Mouse (Mus musculus): ENCODE results near the gene Brd4. TPM values are rescaled to one million over a fixed set of nuclear protein-coding genes. Genes with fewer than 3 reads are reported as not detected.

Brd4 gene
- polyA plus RNA-seq, 2 experiments = 15.0 to 26.4 TPM

GRCm38 (mm10) chr17:32199796-32200195 lies 84.7 kb downstream of the Brd4 start:
- no peak overlapping the region for H3K4me2 ChIP-seq (ENCODE audit: low read depth)
- no peak overlapping the region for H3K9ac ChIP-seq (replicated peaks)
- peaks cover 78% of the 10 kb centered on the region for H3K36me3 ChIP-seq (replicated peaks; ENCODE audit: control insufficient read depth, insufficient read depth, low read depth)
- no peaks in the 10 kb centered on the region for H3K27me3 ChIP-seq (ENCODE audit: control insufficient read depth, insufficient read depth, low read length)
- WGBS (ENCODE audit: insufficient replicate concordance) = 75% methylated on average over 2 of the region's 2 CpGs
- H3K4me3 ChIP-seq (ENCODE audit: insufficient read depth in 1 of 2, low read depth in 2 of 2, low read length in 2 of 2) = no peak overlapping the region
- no peaks in the 10 kb centered on the region; a peak in 1 of 4 replicates for H3K4me1 ChIP-seq (replicated peaks; ENCODE audit: control insufficient read depth in 2 of 2, insufficient read depth in 2 of 2, low read length in 1 of 2)
- ATAC-seq (ENCODE audit: insufficient read depth) (no peak), DNase-seq (ENCODE audit: low read depth in 3 of 3, low spot score in 3 of 3) (no peak)
- TF ChIP-seq EP300 (IDR thresholded peaks at IDR 0.05; ENCODE audit: low read depth) = no peak
- TF ChIP-seq CTCF (IDR thresholded peaks at IDR 0.05; ENCODE audit: low read depth) = no peak
- no peaks in the 10 kb centered on the region for H3K9me3 ChIP-seq (ENCODE audit: control insufficient read depth, low read length)
- no peak overlapping the region for H3K27ac ChIP-seq

GRCm38 (mm10) chr17:32197156-32197555 lies 87.4 kb downstream of the Brd4 start:
- Histone ChIP-seq H3K4me2 (ENCODE audit: low read depth) (no peak overlapping the region), H3K36me3 (replicated peaks; ENCODE audit: control insufficient read depth, insufficient read depth, low read depth) (peaks cover 59% of the 10 kb centered on the region), H3K9ac (replicated peaks) (no peak overlapping the region), H3K4me3 (ENCODE audit: insufficient read depth in 1 of 2, low read depth in 2 of 2, low read length in 2 of 2) (no peak overlapping the region), H3K9me3 (ENCODE audit: control insufficient read depth, low read length) (no peaks in the 10 kb centered on the region), H3K4me1 (replicated peaks; ENCODE audit: control insufficient read depth in 2 of 2, insufficient read depth in 2 of 2, low read length in 1 of 2) (no peaks in the 10 kb centered on the region; a peak in 1 of 4 replicates), H3K27ac (no peak overlapping the region), H3K27me3 (ENCODE audit: control insufficient read depth, insufficient read depth, low read length) (no peaks in the 10 kb centered on the region)
- 88% methylated on average over 14 of the region's 14 CpGs for WGBS (ENCODE audit: insufficient replicate concordance)
- no peak for DNase-seq (ENCODE audit: low read depth in 3 of 3, low spot score in 3 of 3)
- ATAC-seq (ENCODE audit: insufficient read depth) = no peak
- TF ChIP-seq EP300 (IDR thresholded peaks at IDR 0.05; ENCODE audit: low read depth) (no peak), CTCF (IDR thresholded peaks at IDR 0.05; ENCODE audit: low read depth) (no peak)

- WGBS (ENCODE audit: insufficient replicate concordance) = 44% methylated on average over 5 of the region's 5 CpGs
- no peak for ATAC-seq (ENCODE audit: insufficient read depth)
Measured at GRCm38 (mm10) chr17:32195725-32196124, 88.8 kb downstream of the Brd4 start.

GRCm38 (mm10) chr17:32193010-32193409 lies 91.5 kb downstream of the Brd4 start:
- DNase-seq (ENCODE audit: low read depth in 3 of 3, low spot score in 3 of 3) = no peak
- Histone ChIP-seq H3K27me3 (ENCODE audit: control insufficient read depth, insufficient read depth, low read length) (peaks cover 22% of the 10 kb centered on the region), H3K4me3 (ENCODE audit: insufficient read depth in 1 of 2, low read depth in 2 of 2, low read length in 2 of 2) (no peak overlapping the region), H3K4me2 (ENCODE audit: low read depth) (no peak overlapping the region), H3K36me3 (replicated peaks; ENCODE audit: control insufficient read depth, insufficient read depth, low read depth) (peaks cover 20% of the 10 kb centered on the region), H3K4me1 (replicated peaks; ENCODE audit: control insufficient read depth in 2 of 2, insufficient read depth in 2 of 2, low read length in 1 of 2) (peaks cover 4 to 9% of the 10 kb centered on the region in 2 experiments; a peak in 3 of 4 replicates), H3K9ac (replicated peaks) (no peak overlapping the region), H3K27ac (no peak overlapping the region), H3K9me3 (ENCODE audit: control insufficient read depth, low read length) (no peaks in the 10 kb centered on the region)
- ATAC-seq (ENCODE audit: insufficient read depth) = no peak
- 53% methylated on average over 5 of the region's 5 CpGs for WGBS (ENCODE audit: insufficient replicate concordance)
- TF ChIP-seq EP300 (IDR thresholded peaks at IDR 0.05; ENCODE audit: low read depth) (no peak), CTCF (IDR thresholded peaks at IDR 0.05; ENCODE audit: low read depth) (no peak)

More at GRCm38 (mm10) chr17:32195725-32196124, 88.8 kb downstream of the Brd4 start:
- no peak for DNase-seq (ENCODE audit: low read depth in 3 of 3, low spot score in 3 of 3)
- no peaks in the 10 kb centered on the region; a peak in 1 of 4 replicates for H3K4me1 ChIP-seq (replicated peaks; ENCODE audit: control insufficient read depth in 2 of 2, insufficient read depth in 2 of 2, low read length in 1 of 2)
- TF ChIP-seq EP300 (IDR thresholded peaks at IDR 0.05; ENCODE audit: low read depth) = no peak
- no peak for TF ChIP-seq CTCF (IDR thresholded peaks at IDR 0.05; ENCODE audit: low read depth)
- no peak overlapping the region for H3K4me3 ChIP-seq (ENCODE audit: insufficient read depth in 1 of 2, low read depth in 2 of 2, low read length in 2 of 2)
- no peaks in the 10 kb centered on the region for H3K9me3 ChIP-seq (ENCODE audit: control insufficient read depth, low read length)
- H3K36me3 ChIP-seq (replicated peaks; ENCODE audit: control insufficient read depth, insufficient read depth, low read depth) = peaks cover 47% of the 10 kb centered on the region
- no peak overlapping the region for H3K27ac ChIP-seq
- H3K27me3 ChIP-seq (ENCODE audit: control insufficient read depth, insufficient read depth, low read length) = no peaks in the 10 kb centered on the region
- no peak overlapping the region for H3K9ac ChIP-seq (replicated peaks)
- H3K4me2 ChIP-seq (ENCODE audit: low read depth) = no peak overlapping the region

- WGBS (ENCODE audit: insufficient replicate concordance) = 7% methylated on average over 5 of the region's 5 CpGs
- Histone ChIP-seq H3K9me3 (ENCODE audit: control insufficient read depth, low read length) (no peaks in the 10 kb centered on the region), H3K4me3 (ENCODE audit: insufficient read depth in 1 of 2, low read depth in 2 of 2, low read length in 2 of 2) (no peak overlapping the region), H3K27ac (no peak overlapping the region), H3K9ac (replicated peaks) (no peak overlapping the region; the same call in 1 of the 2 replicates), H3K27me3 (ENCODE audit: control insufficient read depth, insufficient read depth, low read length) (peaks cover 23% of the 10 kb centered on the region), H3K4me2 (ENCODE audit: low read depth) (peak overlapping the region; percentile 48), H3K36me3 (replicated peaks; ENCODE audit: control insufficient read depth, insufficient read depth, low read depth) (no peaks in the 10 kb centered on the region), H3K4me1 (replicated peaks; ENCODE audit: control insufficient read depth in 2 of 2, insufficient read depth in 2 of 2, low read length in 1 of 2) (peaks cover 4 to 9% of the 10 kb centered on the region in 2 experiments; a peak in 3 of 4 replicates)
- DNase-seq (ENCODE audit: low read depth in 3 of 3, low spot score in 3 of 3) (peak in 1 of 3 experiments; percentile 16), ATAC-seq (ENCODE audit: insufficient read depth) (no peak)
- no peak for TF ChIP-seq EP300 (IDR thresholded peaks at IDR 0.05; ENCODE audit: low read depth)
- no peak for TF ChIP-seq CTCF (IDR thresholded peaks at IDR 0.05; ENCODE audit: low read depth)
Measured at GRCm38 (mm10) chr17:32189850-32190249, 94.7 kb downstream of the Brd4 start.
